Mouse (Mus musculus) kidney, postnatal 14 days (tissue): ENCODE data around the gene Jade2.
"Not testable (repeated sequence)": the region's sequence is repeated elsewhere in the genome, so short reads cannot be mapped to it uniquely, and the experiment has no call there.

ENCODE experiments used
- DNase-seq: peaks from one replicate; pipeline ENCODE4 v3.0.0; 2022; ENCODE audit warnings: mixed read lengths

Gene Jade2

DNA sequence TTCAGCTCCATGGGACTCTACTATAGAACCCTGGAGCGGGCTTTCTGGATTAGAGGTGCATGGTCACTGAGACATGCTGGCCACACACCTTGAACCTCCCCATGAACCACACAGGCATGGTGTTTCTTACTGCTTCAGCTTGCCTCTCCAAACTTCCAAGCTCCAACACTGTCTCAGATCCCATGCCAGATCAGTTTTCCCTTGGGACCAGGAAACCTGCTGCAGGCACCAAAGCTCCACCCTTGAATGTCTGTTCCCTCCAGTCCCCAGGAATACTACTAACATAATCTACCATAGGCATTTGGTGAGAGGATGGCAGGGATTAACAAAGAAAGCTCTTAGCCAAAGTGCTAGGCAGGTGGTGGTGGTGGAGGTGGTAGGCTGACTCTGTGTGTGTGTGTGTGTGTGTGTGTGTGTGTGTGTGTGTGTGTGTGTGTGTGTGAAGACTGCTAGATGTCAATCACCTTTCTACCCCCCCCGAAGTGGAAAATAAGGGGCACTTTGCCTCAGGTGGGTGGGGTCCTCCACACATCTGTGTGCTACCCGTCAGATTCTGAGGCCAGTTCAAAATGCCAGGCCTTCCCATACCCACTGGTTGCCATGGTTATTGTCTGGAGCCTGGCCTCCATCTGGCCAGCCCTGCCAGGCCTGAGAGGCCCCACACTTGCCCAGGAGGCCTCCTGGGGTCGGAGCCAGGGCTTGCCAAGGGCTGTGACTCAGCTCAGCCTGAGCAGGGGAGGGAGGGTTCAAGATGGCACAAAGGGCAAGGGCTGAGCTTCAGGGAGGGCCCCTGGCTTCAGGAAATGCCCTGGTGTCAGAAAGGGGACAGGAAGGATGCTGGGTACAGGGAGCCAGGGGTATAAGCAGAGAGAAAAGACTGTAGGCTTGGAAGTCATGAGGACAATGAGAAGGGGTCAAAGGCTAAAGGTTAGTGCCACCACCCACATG lies 25.2 kb downstream of the Jade2 start:
- DNase-seq, result peak; percentile 54

DNA sequence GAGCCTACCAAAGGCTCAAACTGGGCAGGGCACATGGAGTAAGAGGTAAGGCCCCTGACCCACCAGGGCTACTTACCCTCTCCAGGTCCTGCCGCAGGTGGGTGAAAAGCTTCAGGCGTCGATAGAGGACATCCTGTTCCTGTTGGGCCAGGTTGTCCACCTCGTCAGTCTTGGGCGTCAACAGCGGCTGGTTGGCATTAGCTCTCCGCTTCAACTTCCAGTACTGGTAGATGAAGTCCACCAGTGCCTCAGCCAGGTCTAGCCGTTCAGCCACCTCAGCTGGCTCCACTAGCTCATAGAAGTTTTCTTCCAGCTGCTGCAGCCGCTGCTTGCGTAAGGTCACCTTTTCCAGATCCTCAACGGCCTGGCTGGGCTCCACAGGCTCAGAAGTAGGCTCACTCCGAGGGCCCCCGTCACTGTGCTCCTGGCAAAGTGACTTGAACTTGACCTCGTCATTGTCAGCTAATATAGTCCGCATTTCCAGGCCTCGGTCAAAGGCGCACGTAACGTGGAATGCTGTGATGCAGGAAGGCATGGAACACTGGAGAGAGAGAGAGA lies 32.5 kb downstream of the Jade2 start:
- no peak for DNase-seq

DNA sequence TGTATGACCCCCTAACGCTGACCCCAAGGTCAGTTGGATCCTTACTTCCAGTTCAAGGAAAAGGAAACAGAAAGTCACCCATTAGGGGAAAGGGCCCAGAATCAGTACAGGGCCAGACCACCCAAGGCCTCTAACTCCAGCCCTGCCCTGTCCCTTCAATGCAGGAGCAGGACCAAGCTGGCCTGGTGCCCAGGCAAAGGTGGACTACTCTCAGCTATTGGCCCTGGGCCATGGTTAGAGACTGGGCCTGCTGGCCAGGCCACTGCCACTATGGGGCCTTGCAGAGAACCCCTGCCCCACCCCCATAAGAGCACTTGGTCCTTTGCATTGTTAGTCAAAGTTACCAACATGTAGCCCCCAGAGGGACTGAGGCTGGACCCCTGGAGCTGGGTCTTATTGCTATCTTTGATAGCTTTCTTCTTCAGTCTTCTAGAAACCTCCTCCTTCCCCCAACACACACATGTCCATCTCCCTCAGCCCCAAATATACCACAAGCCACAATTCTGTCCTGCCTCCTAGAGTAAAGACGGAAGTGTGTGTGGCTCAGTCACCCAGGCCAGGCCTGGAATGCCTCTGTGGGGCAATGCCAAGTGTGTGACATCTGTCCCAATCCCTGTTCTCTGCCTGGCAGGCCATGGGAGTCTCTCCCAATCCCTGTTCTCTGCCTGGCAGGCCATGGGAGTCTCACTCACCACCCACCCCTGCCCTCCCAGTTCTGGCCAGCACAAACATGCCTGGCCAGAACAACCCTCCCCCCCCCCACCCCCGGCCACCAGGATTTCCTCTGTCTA lies 33.3 kb downstream of the Jade2 start:
- DNase-seq, result peak; percentile 87

DNA sequence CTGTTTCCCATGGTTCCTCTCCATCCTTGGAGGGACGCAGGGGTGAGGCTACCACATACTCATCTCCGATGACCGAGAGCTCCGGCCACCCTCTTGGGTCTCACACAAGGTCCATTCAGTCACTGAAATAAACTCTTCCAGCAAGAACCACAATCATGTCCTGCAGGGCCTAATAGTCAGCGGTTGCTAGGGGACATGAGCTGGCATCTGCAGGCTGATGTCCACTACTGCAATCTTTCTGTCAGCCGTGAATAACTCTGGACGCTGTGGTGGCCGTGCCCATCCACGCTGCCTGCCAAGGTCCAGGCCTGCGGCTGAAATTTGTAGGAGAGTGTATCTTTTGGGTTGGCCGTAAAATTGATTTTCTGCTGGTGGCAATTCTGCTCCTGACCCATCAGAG lies 34.2 kb downstream of the Jade2 start:
- no peak for DNase-seq

DNA sequence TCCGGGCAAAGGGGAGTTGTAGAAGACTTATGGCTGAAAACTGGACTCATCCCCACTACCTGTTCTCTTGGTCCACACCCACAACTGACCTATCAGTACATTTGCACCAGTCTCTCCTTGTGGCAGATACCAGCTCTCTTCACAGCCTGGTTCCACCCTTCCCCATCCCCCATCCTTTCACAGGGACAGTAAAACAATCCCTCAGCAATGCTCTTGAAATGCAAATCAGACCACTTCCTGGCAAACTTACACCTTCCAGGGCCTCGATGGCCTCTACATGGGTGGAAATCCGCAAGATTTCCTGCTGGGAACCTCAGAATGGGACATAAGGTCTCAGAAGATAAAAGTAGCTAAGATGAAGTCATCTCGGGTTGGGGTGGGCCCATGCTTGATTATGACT lies 34.7 kb downstream of the Jade2 start:
- no peak for DNase-seq

DNA sequence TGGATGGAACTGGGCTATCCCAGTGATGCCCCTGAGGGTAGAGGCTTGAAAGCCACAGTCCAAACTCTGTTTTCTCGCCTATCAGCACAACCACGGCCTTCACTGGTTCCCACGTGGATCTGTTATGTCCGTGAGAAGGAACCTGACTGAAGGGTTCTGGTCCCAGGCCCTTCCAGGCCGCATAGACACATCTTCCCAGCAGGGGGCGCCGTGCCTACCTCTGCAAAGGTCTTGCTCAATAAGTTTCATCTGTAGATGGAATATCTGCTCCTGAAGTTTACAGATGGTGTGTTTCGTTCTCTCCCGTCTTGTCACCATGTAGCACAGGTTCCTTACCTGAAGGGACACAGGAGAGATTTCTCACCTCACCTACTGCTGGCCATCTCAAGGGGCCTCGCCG lies 36.6 kb downstream of the Jade2 start:
- DNase-seq, result peak; percentile 82

DNA sequence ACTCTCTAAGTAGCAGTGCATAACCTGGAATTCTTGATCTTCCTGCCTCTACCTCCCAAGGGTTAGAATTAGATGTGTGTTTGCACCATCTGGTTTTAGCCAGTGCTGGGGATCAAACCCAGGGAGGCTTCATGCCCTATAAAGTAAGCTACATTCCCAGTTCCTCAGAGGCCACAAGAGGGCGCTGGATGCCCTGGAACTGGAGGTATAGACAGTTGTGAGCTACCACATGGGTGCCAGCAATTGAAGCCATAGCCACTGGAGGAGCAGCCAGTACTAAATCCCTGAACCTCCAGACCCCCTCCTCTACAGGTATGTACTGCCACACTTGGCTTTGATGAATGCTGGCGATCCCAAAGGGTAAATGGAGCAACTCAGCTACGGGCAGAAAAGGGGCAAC lies 37.5 kb downstream of the Jade2 start:
- no peak for DNase-seq

DNA sequence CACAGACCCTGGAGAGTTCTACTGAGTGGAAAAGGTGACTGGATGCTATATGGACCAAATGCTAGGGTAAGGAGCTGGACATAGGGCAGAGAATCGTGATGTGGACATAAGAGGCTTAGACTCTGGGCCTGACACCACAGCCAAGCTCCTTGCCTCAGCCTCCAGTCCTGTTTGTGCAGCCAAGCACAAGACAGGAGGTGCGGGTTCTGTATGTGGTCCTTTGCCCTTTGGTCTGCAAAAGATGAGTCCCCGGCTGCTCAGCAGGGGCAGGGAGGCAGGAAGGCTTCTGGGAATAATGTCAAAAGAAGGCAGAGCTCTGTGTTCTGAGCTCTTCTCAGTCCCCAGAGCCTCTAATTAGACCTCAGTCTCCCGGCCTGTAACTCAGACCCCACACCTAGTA lies 38.6 kb downstream of the Jade2 start:
- peak; percentile 22 for DNase-seq

DNA sequence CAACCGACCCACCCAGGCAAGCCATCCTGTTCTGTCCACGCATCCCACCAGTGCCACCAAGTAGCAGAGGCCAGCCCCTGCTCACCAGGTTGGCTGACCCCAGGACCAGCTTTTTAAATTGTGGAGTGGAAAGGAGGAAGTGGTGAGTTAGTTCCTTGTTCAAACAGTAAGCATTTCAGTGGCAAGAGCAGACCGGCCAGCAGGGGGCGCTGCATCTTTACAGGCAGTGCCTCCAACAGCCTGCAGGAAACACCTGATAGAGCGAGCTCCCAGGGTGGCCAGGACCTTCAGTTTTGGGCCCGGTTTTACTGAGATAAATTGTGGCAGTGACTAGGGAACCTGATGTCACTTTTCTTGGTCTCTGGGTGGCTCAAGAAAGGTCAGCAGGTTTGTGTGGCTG lies 39.7 kb downstream of the Jade2 start:
- DNase-seq, result peak; percentile 89

DNA sequence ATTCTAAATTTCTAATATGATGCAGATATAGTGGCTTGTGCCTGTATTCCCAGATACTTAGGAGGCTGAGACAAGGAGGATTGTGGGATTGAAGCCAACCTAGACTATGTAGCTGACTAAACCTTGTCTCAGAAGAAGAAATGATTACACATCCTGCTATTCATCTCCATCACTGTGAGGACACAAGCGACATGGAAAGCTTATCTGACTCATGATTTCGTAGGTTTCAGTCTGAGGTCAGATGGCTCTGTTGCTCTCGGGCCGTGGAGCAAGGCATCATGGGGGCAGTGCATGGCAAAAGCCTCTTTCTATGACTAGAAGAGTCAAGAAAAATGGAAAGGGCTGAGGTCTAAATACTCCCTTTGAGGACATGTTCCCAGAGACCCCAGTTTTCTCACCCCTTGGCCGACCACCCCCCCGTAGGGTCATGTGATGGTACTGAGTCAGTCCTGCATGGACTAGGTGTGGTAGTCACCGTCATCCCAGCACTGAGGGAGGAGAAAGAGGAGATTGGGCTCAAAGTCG lies 45.4 kb downstream of the Jade2 start:
- DNase-seq, result no peak

DNA sequence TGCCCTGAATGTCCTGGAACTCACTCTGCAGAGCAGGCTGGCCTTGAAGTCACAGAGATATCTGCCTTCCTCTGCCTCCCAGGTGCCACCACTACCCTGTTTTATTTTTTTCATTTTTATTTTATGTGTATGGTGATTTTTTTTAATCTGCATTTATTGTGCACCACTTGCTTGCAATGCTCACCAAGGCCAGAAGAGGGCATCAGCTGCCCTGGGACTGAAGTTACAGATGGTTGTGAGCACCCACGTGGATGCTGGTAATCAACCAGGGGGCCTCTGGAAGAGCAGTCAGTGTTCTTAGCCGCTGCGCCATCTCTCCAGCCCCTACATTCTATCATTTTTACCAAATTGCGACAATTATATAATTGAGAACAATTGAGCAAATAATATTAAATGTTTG lies 46.2 kb downstream of the Jade2 start:
- no peak for DNase-seq

DNA sequence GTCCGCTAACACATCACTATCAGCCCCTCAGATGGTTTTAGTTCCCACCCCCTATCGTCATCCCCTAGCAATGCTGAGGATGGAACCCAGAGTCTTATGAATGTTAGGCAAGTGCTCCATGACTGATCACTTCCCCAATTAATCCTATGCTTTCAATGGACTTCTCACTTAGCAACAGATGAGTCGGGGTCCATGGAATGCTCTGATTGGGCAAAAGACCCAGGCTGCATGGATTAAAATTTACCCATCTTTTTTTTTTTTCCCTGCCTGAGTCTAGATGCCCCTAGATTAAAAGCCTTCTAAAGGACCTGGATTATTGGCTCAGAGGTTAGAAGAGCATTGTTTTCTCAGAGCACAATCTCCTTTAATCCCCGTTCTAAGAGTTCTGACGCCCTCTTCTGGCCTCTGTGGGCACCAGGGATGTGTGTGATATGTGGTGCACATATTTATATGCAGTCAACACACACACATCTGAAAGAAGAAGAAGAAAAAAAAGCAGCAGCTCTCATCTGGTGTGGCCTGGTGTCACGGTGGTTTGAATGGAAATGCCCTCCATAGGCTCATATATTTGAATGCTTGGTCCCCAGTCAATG lies 47.7 kb downstream of the Jade2 start:
- DNase-seq, result peak; percentile 60

DNA sequence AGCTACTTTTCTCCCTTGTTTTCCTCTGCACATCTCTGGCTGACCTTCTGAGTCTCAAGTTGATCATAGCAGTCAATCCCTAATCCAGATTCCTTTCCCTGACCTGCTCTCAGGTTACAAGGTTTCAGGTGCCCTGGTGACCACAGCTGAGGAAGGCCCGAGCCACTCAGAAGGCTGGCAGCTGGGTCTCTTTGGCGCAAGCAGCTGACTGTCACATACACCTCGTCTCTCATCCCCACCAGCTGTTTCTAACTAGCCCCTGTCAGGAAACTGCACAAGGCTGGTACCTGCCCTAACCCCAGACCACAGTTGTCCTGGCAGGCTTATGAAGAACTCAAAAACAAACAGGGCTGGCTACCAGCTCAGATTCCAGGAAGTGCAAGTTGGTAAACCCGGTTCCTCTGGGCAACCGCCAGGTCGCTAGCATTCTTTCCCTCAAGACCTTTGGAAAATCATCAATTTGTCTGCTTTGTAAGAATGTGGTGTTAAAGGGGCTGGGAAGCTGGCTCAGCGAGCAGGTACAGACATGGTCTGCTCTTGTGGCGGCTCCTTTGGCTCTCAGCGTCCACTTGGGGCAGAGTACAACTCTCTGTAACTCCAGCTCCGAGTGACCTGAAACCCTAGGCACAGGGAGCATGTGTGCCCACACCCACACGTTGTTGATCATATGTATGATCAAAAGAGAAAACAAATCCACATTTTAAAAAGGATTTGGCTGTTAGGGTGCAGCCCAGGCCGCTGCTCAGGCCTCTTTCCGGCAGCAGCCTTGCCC lies 50.2 kb downstream of the Jade2 start:
- no peak for DNase-seq

DNA sequence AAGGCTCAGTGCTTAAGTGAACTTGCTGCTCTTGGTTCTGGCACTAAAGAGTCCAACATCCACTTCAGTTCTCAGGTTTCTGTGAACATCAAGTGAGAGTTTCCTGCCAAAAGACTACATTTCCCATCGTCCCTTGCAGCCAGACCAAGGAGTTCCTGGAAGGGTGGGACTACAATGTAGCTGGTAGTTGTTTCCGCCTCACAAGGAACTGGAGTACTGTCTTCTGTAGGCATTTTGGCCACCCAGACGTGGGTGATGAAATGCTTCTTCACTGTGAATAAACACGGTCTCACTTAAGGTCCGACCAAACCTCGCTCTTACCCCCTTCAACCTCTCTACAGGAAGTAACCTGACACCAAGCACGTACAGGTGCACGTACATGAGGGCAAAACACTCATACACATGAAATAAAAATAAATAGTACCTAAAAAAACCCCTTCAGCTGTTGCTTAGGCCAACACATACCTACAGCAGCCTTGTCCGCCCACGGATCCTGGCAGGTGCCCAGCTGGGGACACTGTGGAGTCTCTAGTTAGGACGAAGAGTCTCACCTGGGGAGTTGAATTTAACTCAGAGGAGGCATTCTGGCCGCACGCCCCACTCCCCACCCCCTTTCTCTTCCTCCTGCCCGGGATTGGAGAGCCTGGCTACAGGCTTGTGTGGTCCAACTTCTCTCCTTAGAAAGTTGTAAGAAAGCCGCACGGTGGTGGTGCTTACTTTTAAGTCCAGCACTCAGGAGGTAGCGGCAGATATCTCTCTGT lies 52.1 kb downstream of the Jade2 start:
- DNase-seq, result peak; percentile 86

DNA sequence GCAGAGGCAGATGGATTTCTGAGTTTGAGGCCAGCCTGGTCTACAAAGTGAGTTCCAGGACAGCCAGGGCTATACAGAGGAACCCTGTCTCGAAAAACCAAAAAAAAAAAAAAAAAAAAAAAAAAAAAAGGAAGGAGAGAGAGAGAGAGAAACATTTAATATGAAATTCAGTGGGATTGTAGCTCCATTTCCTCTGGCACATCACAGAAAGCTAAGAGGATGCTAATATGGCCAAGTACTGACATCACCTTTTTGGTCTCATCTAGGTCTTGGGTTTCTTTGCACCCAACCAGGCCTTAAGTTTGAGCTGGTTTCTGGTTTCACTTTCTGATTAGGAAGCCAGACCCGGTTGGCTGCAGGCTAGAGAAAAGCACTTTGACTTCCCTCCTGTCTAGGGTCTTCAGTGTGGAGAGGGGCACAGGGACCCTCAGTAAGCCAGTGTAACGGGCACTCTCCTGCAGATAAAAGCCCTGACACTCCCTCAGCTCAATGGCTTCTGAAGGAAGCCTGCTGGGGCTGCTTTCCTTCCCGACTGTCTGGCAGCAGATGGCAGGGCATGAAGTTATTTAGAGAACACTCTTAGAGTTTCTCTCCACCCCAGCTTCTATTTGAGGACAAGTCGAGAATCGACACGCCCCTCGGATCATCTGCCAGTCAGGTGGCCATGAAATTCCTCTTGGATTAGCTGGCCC lies 56.7 kb downstream of the Jade2 start:
- no peak for DNase-seq

DNA sequence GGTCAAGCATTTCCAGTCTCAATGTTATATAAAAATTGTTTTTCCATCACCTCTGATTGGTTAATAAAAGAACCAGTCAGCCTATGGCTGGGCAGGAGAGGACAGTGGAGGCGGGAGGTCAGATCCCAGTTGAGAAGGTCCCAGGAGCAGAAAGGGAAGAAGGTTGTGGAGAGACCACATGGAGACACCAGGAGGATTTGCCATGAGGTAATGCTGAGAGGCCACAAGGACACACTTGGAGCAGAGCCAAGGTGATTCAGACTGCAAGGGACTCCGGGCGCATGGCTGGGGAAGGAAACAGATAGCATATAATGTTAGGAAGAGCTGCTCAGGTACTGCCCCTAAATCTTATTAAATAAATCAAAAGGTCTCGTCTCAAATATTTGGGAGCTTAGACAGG lies 61.2 kb downstream of the Jade2 start:
- DNase-seq, result no peak

DNA sequence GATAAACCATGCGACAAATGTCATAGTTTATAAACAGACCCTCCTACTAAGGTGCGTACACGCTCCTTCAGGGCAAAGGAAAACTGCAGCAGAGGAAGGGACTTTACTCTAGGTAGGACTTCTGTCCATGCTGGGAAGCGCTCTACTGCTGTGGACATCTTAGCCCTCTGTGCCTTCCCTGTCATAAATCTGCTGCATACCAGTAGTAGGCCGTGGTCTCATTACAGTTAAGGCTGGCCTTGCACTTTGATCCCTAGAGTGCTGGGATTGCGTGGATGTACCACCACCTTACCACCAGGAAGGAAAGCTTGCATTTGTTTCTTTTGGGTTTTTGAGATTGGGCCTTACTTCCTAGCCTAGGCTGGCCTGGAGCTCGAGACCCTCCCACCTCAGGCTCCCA lies 66.8 kb downstream of the Jade2 start:
- DNase-seq, result no peak

DNA sequence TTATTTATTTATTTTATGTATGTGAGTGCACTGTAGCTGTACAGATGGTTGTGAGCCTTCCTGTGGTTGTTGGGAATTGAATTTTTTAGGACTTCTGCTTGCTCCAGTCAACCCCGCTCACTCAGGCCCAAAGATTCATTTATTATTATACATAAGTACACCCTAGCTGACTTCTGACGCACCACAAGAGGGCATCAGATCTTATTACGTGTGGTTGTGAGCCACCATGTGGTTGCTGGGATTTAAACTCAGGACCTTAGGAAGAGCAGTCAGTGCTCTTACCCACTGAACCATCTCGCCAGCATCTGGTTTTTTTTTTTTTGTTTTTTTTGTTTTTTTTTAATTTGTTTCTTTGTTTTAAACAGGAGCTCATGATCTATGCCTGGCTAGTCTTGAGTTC lies 67.7 kb downstream of the Jade2 start:
- not testable (repeated sequence) for DNase-seq

DNA sequence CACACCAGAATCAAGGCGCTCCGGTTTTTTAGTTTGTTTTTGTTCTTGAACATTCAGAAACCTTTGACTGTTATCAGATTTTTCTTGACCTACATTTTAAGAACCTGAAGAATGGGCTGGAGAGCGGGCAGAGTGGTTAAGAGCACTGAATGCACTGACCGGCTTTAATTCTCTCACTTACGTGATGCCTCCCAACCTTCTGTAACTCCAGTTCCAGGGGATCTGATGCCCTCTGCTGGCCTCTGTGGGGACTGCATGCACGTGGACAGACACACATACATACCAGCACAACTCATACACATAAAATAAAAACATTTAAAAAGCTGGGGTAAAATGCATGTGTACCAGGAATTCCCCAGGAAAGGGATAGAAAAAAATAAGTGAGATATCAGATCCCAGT lies 71.5 kb downstream of the Jade2 start:
- DNase-seq, result peak; percentile 42

DNA sequence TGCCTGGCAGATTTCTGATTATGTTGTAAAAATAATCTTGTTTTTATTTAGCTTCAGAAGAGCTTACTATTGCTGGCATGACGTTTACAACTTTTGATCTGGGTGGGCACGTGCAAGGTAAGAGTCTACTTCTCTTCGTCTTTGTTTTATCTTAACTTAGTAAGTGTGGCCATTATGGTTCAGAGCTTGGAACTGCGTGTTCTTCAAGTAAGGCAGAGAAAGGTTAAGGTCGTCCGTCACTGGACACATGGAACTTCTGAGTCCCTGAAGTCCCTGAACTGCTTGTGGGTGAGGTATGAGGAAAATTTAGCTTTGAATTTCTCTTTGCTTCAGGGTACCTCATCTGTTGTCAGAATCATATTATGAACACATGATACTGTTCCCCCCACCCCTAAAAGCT lies 74.7 kb downstream of the Jade2 start:
- no peak for DNase-seq

DNA sequence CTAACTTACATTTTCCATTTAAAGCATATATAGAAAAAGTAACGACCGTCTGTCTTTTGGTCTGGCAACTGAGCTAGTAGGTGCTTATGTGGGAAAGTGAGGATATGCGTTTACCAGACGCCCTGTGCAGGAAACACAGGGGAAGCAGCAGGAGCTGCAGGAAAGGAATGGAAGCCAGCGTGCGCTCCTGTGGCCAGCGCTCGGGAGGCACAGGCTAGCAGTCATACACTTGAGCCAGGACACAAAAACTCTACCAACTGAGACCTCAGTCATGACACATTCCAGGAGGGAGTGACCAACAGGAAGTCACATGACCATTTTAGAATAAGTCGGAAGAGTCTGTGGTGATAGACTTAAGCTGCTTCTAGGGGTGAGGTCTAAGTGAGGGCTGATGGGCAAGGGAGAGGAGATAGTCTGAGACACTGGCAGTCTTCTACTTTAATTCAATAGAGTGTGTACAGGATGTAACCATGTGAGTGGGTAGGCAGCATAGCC lies 76.6 kb downstream of the Jade2 start:
- DNase-seq, result no peak
